Mouse (Mus musculus) ES-E14 (cell line): ENCODE results near the gene Gm28539.

Experiments
- CHD2 ChIP-seq: IDR thresholded peaks from 2 replicates; pipeline ENCODE4 v1.6.1; 2014; ENCODE audit warnings: mild to moderate bottlenecking, low read depth, low read length, inconsistent platforms
- HCFC1 ChIP-seq: IDR thresholded peaks from 2 replicates; pipeline ENCODE4 v1.6.1; 2012; ENCODE audit warnings: low read length, inconsistent platforms, borderline replicate concordance; ENCODE audit not compliant: insufficient read depth
- MAFK ChIP-seq: IDR thresholded peaks from 2 replicates; pipeline ENCODE4 v1.6.1; 2014; ENCODE audit warnings: mild to moderate bottlenecking, low read depth, low read length, inconsistent platforms; ENCODE audit not compliant: insufficient read depth
- ZC3H11A ChIP-seq: IDR thresholded peaks from 2 replicates; pipeline ENCODE4 v1.6.1; 2012; ENCODE audit warnings: low read depth, mild to moderate bottlenecking, inconsistent platforms, low read length, borderline replicate concordance
- ZNF384 ChIP-seq: IDR thresholded peaks from 2 replicates; pipeline ENCODE4 v1.6.1; 2012; ENCODE audit warnings: low read depth, low read length, inconsistent platforms

GRCm38 (mm10) chr16:18878091-18878720 is 41.8 kb downstream of the Gm28539 start:
- TF ChIP-seq HCFC1 (no peak; the same call in 1 of the 2 replicates), ZC3H11A (no peak), CHD2 (no peak), ZNF384 (peak; percentile 92), MAFK (no peak)
